Mouse (Mus musculus) liver, adult 2 months (tissue): ENCODE results near the gene Eml1. TPM values are rescaled to one million over a fixed set of nuclear protein-coding genes. Genes with fewer than 3 reads are reported as not detected.

Experiments used
- DNase-seq: peaks from one replicate; pipeline ENCODE4 v3.0.0-alpha.2; 2011; ENCODE audit warnings: low read depth, low spot score; ENCODE audit errors: extremely low read depth
- H3K27ac ChIP-seq: fragments of 200-500 bp; replicated peaks from 2 replicates; pipeline ENCODE4 v1.5.1; 2012; ENCODE audit warnings: low read depth, mild to moderate bottlenecking, control low read depth, inconsistent platforms, low read length; ENCODE audit not compliant: insufficient read depth
- H3K27me3 ChIP-seq: fragments of 200-500 bp; 2 replicates; pipeline ENCODE4 v1.6.1; 2012; ENCODE audit warnings: mild to moderate bottlenecking, moderate library complexity, low read length, inconsistent platforms; ENCODE audit not compliant: control insufficient read depth, insufficient read depth
- H3K36me3 ChIP-seq: fragments of 200-500 bp; 2 replicates; pipeline ENCODE4 v1.6.1; 2012; ENCODE audit warnings: low read length, inconsistent platforms; ENCODE audit not compliant: control insufficient read depth, insufficient read depth
- H3K4me1 ChIP-seq: fragments of 200-500 bp; 2 replicates; pipeline ENCODE4 v1.6.1; 2011; ENCODE audit warnings: low read length; ENCODE audit not compliant: control insufficient read depth, insufficient read depth
- H3K4me3 ChIP-seq: fragments of 200-500 bp; 2 replicates; pipeline ENCODE4 v1.5.1; 2011; ENCODE audit warnings: low read depth, mild to moderate bottlenecking, control low read depth, low read length, moderate library complexity; ENCODE audit not compliant: insufficient read depth
- H3K79me2 ChIP-seq: fragments of 200-500 bp; 2 replicates; pipeline ENCODE4 v1.6.1; 2012; ENCODE audit warnings: inconsistent platforms, mild to moderate bottlenecking, low read length, moderate library complexity; ENCODE audit not compliant: control insufficient read depth, insufficient read depth
- H3K9ac ChIP-seq: fragments of 200-500 bp; 2 replicates; pipeline ENCODE4 v1.6.1; 2012; ENCODE audit warnings: low read depth, mild to moderate bottlenecking, control low read depth, inconsistent platforms, low read length
- CTCF ChIP-seq: fragments of 200-500 bp; IDR thresholded peaks from 2 replicates; pipeline ENCODE4 v1.5.1; 2011; ENCODE audit warnings: low read depth, low read length, control low read depth
- POLR2A ChIP-seq: fragments of 200-500 bp; IDR thresholded peaks from 2 replicates; pipeline ENCODE4 v1.6.1; 2011; ENCODE audit warnings: low read length, control low read depth; ENCODE audit not compliant: insufficient read depth; ENCODE audit errors: extremely low read depth
- WGBS: fragments of 180-500 bp; shearing (Covaris S2); methylation state at CpG from one replicate; pipeline ENCODE4 v1.1.7; 2018; 5-methylcytosine and 5-hydroxymethylcytosine counted together
- polyA plus RNA-seq: library from polyadenylated mRNA; depleted of rRNA; stranded (reverse); fragments of >200 nt; gene quantifications from 2 replicates; pipeline ENCODE4 v1.2.3, GENCODE M21; 2012; rRNA removed
- total RNA-seq: library from RNA; depleted of rRNA; stranded (reverse); fragments of >200 nt; gene quantifications from 2 replicates; pipeline ENCODE4 v1.2.3, GENCODE M21; 2014; rRNA removed

The Eml1 gene
- total RNA-seq (2.6 and 2.9 TPM in 2 replicates), polyA plus RNA-seq (1.3 and 2.0 TPM in 2 replicates)

DNA sequence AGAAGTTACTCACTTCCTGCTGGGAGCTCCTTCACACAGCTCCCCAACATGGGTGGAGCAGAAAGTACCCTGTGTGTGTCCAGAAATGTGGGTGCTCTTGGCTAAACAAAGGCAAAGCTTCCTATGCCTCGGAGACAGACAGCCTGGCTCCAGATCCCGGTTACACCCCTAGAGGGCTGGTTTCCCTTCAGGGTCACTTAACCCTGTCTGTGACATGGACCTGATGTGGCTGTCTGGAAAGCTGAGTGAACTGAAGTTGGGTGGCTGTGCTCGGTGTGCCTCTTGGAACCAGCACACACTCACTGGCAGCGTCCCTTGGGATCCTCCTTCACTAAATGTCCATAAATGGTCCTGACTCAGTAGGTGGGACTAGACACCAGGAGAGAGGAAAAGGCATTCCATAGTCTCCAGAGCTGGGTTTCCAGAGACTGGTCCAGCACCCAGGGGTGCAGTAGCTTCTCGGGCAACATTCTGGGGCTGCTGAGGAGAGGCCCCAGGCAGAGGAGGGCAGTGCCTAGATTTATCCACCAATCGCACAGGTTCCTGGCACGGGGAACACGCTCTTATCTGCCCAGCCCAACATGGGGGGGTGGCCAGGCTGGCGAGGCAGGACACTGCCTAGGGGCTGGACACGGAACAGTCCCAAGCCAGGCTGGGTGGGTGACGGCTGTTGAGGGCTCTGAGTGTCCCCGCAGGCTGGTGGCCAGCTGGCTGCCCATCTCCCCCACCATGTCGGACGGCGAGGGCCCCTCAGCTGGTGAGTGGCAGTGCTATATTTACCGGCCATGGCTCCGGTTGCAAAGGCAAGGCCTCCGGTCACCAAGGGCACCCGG lies at the start of gene Eml1:
Gene Eml1 (plus strand): TSS at position 362 of the 833 bp plus-strand sequence.
- TF ChIP-seq POLR2A: no peak
- TF ChIP-seq CTCF: no peak
- Histone ChIP-seq H3K27ac (peak within 1 kb of the TSS; percentile 47), H3K36me3 (no peaks in the 10 kb centered on the region), H3K27me3 (no peaks in the 10 kb centered on the region), H3K4me1 (no peaks in the 10 kb centered on the region), H3K79me2 (no peaks in the 10 kb centered on the region), H3K9ac (peak within 1 kb of the TSS; percentile 33), H3K4me3 (peak within 1 kb of the TSS; percentile 61)
- 55% methylated on average over 19 of the region's 19 CpGs for WGBS
- DNase-seq: no peak

DNA sequence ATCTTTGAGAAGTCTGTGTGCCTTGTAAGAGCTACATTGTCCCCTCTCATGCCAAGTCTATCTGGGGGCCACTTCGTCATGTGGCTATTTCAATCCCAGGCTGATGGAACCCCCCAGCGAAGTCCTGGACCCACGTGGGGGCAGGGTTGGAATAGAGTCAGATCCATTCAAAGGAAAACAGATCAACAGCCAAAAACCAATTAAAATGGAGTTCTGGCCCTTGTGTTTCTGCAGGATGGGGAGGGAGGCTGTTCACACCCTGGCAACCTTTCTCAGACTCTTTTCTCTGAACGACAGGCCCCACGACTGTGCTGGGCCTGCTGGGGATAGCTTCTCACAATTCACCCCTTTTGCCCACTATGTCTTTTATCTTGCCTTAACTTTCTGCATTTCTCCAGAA lies 44.4 kb upstream of the Eml1 start:
- WGBS: 47% methylated on average over 5 of the region's 5 CpGs
- no peak overlapping the region for H3K4me3 ChIP-seq
- peaks cover 3% of the 10 kb centered on the region; the same call in 1 of the 2 replicates for H3K4me1 ChIP-seq
- no peak overlapping the region for H3K27ac ChIP-seq
- no peaks in the 10 kb centered on the region for H3K36me3 ChIP-seq
- DNase-seq: no peak
- H3K79me2 ChIP-seq: no peaks in the 10 kb centered on the region
- TF ChIP-seq CTCF: no peak
- TF ChIP-seq POLR2A: no peak
- peaks cover 6% of the 10 kb centered on the region for H3K27me3 ChIP-seq
- H3K9ac ChIP-seq: no peak overlapping the region

GRCm38 (mm10) chr12:108327889-108328491 lies 42.8 kb upstream of the Eml1 start:
- Histone ChIP-seq H3K79me2 (no peaks in the 10 kb centered on the region), H3K9ac (peak overlapping the region; percentile 43; the same call in 1 of the 2 replicates), H3K27me3 (peaks cover 6% of the 10 kb centered on the region), H3K4me1 (peaks cover 5% of the 10 kb centered on the region; the same call in 1 of the 2 replicates), H3K36me3 (no peaks in the 10 kb centered on the region), H3K27ac (no peak overlapping the region), H3K4me3 (peak overlapping the region; percentile 37; the same call in 1 of the 2 replicates)
- WGBS: 4% methylated on average over 64 of the region's 66 CpGs
- TF ChIP-seq CTCF (no peak), POLR2A (no peak)
- DNase-seq: no peak

- H3K79me2 ChIP-seq: no peaks in the 10 kb centered on the region
- H3K27ac ChIP-seq: no peak overlapping the region
- TF ChIP-seq POLR2A (no peak), CTCF (peak; percentile 95)
- peaks cover 4% of the 10 kb centered on the region for H3K4me1 ChIP-seq
- peak; percentile 53 for DNase-seq
- H3K36me3 ChIP-seq: no peaks in the 10 kb centered on the region
- H3K9ac ChIP-seq: no peak overlapping the region
- no peak overlapping the region for H3K4me3 ChIP-seq
- 3% methylated on average over 16 of the region's 16 CpGs for WGBS
- H3K27me3 ChIP-seq: peaks cover 3% of the 10 kb centered on the region
Measured at GRCm38 (mm10) chr12:108333056-108333455, 37.7 kb upstream of the Eml1 start.

- under 1% methylated on average over 22 of the region's 22 CpGs for WGBS
- peaks cover 4% of the 10 kb centered on the region for H3K4me1 ChIP-seq
- peak overlapping the region; percentile 55 for H3K4me3 ChIP-seq
- H3K27me3 ChIP-seq: peaks cover 3% of the 10 kb centered on the region; the same call in 1 of the 2 replicates
- H3K27ac ChIP-seq: peak overlapping the region; percentile 14
- no peaks in the 10 kb centered on the region for H3K79me2 ChIP-seq
- no peak for TF ChIP-seq CTCF
- TF ChIP-seq POLR2A: no peak
- no peaks in the 10 kb centered on the region for H3K36me3 ChIP-seq
- peak overlapping the region; percentile 19 for H3K9ac ChIP-seq
- DNase-seq: no peak
Measured at GRCm38 (mm10) chr12:108333481-108333882, 37.3 kb upstream of the Eml1 start.
